Mouse (Mus musculus): ENCODE data around the gene Prtg. TPM values are rescaled to one million over a fixed set of nuclear protein-coding genes. Genes with fewer than 3 reads are reported as not detected.

Prtg gene
- polyA plus RNA-seq, 1 experiment from 2014 or later, result 2.3 TPM

DNA sequence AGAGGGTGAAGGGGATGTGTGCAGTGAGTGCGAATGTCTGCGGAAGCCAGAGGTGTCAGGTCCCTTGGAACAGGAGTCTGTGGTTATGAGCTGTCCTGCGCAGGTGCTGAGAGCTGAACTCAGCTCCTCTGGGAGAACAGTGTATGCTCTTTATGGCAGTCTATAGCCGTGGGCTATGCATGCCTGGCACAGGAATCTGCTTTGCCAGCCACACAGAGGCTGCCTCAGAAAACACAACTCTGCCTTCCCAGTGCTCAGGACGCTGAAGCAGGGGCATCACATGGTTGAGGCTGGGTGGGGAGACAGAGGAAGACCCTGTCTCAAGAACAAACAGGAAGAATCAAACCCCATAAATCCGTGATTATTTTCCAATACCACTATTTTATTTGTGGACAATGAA lies 60.8 kb downstream of the Prtg start:
- H3K4me1 ChIP-seq, result peaks cover 19% of the 10 kb centered on the region
- no peak overlapping the region for H3K9ac ChIP-seq (replicated peaks)
- ATAC-seq (ENCODE audit: low FRiP score, low read depth), result no peak
- no peak overlapping the region for H3K27ac ChIP-seq (replicated peaks)
- 90% methylated on average over 6 of the region's 6 CpGs for WGBS
- no peaks in the 10 kb centered on the region for H3K9me3 ChIP-seq
- no peaks in the 10 kb centered on the region for H3K27me3 ChIP-seq
- H3K4me3 ChIP-seq, result no peak overlapping the region
- H3K36me3 ChIP-seq, result no peaks in the 10 kb centered on the region
- no peak overlapping the region for H3K4me2 ChIP-seq (replicated peaks)

DNA sequence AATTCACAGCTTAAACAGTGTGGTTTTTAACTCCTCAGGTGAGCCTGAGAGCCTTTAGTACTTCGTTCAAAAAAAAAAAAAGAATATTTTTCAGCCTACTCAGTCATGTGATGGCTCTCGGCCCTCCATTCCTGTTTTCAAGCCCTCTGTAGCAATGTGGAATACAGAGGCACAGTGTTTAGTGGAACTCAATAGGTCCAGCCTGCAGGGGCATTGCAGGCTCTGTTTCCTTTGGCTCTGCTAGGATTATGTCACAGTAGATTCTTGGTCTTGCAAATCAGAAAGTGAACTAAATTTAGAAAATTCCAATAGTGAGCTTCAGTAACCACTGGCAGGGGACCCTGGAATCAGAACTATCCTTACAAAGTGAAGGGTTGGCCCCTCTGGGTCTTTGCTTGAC lies 62.1 kb downstream of the Prtg start:
- Histone ChIP-seq H3K9me3 (no peaks in the 10 kb centered on the region), H3K4me3 (no peak overlapping the region), H3K36me3 (no peaks in the 10 kb centered on the region), H3K27me3 (no peaks in the 10 kb centered on the region), H3K27ac (replicated peaks) (no peak overlapping the region), H3K4me2 (replicated peaks) (no peak overlapping the region), H3K4me1 (peaks cover 19% of the 10 kb centered on the region), H3K9ac (replicated peaks) (no peak overlapping the region)
- no peak for ATAC-seq (ENCODE audit: low FRiP score, low read depth)
- 78% methylated on average over 2 of the region's 2 CpGs for whole genome bisulfite sequencing

DNA sequence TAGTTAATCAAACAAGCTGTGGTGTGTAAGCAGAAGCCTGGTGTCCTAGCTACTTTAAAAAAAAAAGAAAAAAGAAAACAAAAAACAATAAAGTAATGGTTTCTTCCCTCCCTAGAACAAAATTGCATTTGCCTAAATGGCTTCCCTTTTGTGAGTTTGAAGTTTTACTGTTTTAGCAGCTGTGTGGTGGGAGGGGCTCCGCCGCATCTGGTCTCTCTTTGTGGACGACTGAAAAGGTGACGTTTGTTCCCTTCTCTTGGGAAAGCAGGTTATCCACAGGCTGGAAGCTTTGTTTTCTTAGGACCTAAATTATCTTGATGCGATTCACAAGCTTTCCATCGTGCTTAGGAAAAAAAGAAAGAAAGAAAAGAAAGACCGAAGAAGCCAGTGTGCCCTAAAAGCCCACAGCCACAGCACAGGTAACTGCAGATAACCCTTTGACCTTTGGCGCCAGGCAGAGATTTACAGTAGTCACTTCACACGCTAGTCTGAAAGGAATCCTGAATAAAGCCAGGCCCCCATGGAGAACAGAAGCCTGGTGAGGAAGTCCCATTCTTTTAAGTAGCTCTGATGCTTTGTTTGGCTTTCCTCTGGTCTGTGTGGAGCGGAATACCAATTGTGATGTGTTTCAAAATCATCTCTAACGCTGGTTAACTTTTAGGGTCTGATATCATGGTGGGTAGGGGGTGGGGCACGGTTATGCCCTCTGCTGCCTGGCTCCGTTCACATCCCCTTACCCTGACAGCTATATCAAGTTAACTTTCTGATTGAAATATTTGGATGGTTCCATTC lies 65.0 kb downstream of the Prtg start:
- Histone ChIP-seq H3K4me2 (replicated peaks) (peak overlapping the region; percentile 2; the same call in 1 of the 2 replicates), H3K9me3 (no peaks in the 10 kb centered on the region), H3K9ac (replicated peaks) (no peak overlapping the region), H3K4me3 (no peak overlapping the region), H3K36me3 (no peaks in the 10 kb centered on the region), H3K27me3 (no peaks in the 10 kb centered on the region), H3K27ac (replicated peaks) (peak overlapping the region; percentile 3; the same call in 1 of the 2 replicates), H3K4me1 (peaks cover 15% of the 10 kb centered on the region)
- no peak for ATAC-seq (ENCODE audit: low FRiP score, low read depth)
- WGBS, result 14% methylated on average over 13 of the region's 13 CpGs

DNA sequence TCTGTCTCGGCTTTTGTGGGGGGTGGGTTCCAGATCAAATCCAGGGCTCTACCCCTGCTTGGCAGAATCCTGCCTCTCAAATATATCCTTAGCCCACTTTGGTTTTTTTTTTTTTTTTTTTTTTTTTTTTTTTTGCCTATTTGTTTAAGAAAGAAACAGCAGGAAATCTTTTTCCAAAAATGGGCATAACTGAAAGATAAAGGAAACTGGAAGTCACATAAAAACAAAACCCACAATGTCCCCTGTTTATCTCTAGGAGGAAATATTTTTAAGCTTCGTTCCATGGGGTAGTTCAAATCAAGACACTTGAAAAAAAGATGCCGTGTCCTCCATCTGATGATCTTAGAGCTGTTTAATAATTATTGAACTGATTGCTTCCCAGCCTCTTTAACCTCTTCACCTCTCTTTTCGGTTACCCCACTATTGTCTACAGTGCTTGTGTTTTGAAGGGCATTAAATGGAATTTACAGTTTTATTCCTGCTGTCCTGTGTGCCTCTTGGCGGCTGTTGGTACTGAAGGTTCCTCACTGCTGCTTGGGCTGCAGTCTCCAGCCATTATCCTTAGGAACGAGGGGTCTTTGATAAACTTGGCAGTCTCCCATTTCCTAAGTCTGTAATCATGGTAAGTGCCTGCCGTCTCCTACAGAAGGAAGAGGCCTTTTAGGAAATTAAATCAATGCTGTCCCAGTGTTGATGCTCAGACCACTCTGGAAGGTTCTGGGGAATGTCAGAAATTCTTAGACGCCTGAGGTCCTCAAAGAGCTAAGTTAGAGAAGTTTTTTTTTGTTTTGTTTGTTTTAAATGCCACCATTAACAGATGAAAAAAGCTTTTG lies 65.8 kb downstream of the Prtg start:
- peaks cover 15% of the 10 kb centered on the region for H3K4me1 ChIP-seq
- no peak overlapping the region for H3K4me3 ChIP-seq
- no peak overlapping the region for H3K9ac ChIP-seq (replicated peaks)
- H3K36me3 ChIP-seq, result no peaks in the 10 kb centered on the region
- 34% methylated on average over 8 of the region's 8 CpGs for WGBS
- H3K27ac ChIP-seq (replicated peaks), result peak overlapping the region; percentile 3; the same call in 1 of the 2 replicates
- no peaks in the 10 kb centered on the region for H3K9me3 ChIP-seq
- no peaks in the 10 kb centered on the region for H3K27me3 ChIP-seq
- no peak; the same call in 1 of the 2 replicates for ATAC-seq (ENCODE audit: low FRiP score, low read depth)
- H3K4me2 ChIP-seq (replicated peaks), result no peak overlapping the region

DNA sequence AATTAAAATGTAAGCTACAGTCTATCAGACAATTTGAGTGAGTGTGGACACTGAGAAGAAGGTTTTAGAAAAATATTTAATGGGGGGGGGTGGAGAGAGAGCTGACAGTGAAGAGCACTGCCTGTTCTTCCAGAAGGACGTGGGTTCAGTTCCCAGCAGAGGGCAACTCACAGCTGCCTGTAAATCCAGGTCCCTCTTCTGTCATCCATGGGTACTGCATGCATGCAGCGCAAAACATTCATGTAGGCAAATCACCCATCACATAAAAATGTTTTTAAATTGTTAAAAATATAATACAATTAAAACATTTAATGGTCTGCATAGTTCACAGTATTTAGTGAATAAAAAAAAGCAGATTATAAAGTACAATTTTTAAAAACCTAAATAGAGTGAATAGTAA lies 69.2 kb downstream of the Prtg start:
- ATAC-seq (ENCODE audit: low FRiP score, low read depth), result no peak
- H3K27me3 ChIP-seq, result no peaks in the 10 kb centered on the region
- H3K27ac ChIP-seq (replicated peaks), result no peak overlapping the region
- H3K4me2 ChIP-seq (replicated peaks), result no peak overlapping the region
- H3K36me3 ChIP-seq, result no peaks in the 10 kb centered on the region
- no peak overlapping the region for H3K4me3 ChIP-seq
- H3K9me3 ChIP-seq, result no peaks in the 10 kb centered on the region
- no peak overlapping the region for H3K9ac ChIP-seq (replicated peaks)
- H3K4me1 ChIP-seq, result peaks cover 45% of the 10 kb centered on the region
- 93% methylated on average over 2 of the region's 2 CpGs for WGBS

DNA sequence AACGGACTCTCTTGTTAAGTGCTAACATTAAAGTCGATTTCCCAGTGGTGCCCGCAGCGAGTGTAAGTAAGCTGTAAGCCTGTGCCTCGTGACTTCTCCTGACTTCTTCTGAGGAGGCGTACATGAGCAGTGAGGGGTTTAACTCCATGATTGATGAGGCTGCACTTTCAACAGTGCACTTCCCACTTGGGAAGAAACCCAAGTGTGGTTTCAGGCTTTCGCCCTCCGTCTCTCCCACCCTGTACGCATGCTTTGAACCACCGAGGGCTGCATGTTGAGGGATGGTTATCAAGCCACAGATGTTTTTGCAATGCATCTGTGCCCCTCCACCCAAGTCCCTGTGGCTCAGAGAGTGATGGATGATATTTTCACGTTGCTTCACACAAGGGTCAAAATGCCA lies 71.2 kb downstream of the Prtg start:
- Histone ChIP-seq H3K4me2 (replicated peaks) (no peak overlapping the region), H3K9me3 (no peaks in the 10 kb centered on the region), H3K27me3 (no peaks in the 10 kb centered on the region), H3K4me3 (no peak overlapping the region), H3K36me3 (no peaks in the 10 kb centered on the region), H3K27ac (replicated peaks) (no peak overlapping the region), H3K4me1 (peaks cover 39% of the 10 kb centered on the region), H3K9ac (replicated peaks) (0 out of 2 replicates have a peak overlapping the region, but pooled peaks have one; percentile 20)
- WGBS, result 38% methylated on average over 11 of the region's 11 CpGs
- ATAC-seq (ENCODE audit: low FRiP score, low read depth), result no peak

DNA sequence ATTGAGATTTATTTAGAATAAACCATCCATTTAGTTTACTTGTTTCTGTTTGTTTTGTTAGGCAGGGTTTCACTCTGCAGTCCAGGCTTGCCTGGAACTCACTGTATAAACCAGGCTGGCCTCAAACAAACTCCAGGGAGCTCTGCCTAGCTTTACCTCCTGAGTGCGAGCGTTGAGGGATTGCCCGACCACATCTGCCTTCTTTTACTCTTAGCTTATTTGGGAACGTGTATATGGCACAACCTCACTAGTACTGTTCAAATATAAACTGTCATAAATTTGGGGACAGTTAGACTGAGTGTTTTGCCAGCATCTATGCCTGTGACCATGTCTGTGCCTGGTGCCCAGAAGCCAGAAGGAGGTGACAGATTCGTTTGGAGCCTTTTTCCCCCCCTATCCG lies 72.0 kb downstream of the Prtg start:
- peaks cover 43% of the 10 kb centered on the region for H3K4me1 ChIP-seq
- no peaks in the 10 kb centered on the region for H3K36me3 ChIP-seq
- H3K9ac ChIP-seq (replicated peaks), result no peak overlapping the region
- WGBS, result 38% methylated on average over 6 of the region's 6 CpGs
- H3K27me3 ChIP-seq, result no peaks in the 10 kb centered on the region
- H3K27ac ChIP-seq (replicated peaks), result no peak overlapping the region
- H3K4me2 ChIP-seq (replicated peaks), result no peak overlapping the region
- ATAC-seq (ENCODE audit: low FRiP score, low read depth), result no peak
- H3K4me3 ChIP-seq, result no peak overlapping the region
- H3K9me3 ChIP-seq, result no peaks in the 10 kb centered on the region

DNA sequence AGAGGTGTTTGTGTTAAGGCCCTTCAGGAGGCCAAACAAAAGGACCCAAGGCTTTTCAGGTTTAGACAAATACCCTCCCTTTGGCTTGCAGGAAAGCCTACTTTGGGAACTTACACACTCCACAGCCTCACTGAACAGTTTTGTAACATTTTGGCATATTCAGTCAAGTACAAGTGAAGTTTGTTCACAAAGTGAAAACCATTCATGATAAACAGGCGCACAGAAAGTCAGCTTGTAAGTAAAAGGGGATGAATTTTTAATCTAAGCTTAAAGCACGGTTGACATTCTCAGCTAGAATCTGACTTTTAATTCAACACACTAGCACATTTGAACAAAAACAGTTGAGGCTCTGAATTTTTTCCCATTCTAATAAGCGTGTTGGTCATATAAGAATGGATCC lies 72.9 kb downstream of the Prtg start:
- Histone ChIP-seq H3K4me1 (peaks cover 43% of the 10 kb centered on the region), H3K4me2 (replicated peaks) (no peak overlapping the region), H3K27ac (replicated peaks) (no peak overlapping the region), H3K27me3 (no peaks in the 10 kb centered on the region), H3K9ac (replicated peaks) (no peak overlapping the region), H3K9me3 (no peaks in the 10 kb centered on the region), H3K36me3 (no peaks in the 10 kb centered on the region), H3K4me3 (no peak overlapping the region)
- 26% methylated on average over 3 of the region's 3 CpGs for WGBS
- no peak for ATAC-seq (ENCODE audit: low FRiP score, low read depth)

DNA sequence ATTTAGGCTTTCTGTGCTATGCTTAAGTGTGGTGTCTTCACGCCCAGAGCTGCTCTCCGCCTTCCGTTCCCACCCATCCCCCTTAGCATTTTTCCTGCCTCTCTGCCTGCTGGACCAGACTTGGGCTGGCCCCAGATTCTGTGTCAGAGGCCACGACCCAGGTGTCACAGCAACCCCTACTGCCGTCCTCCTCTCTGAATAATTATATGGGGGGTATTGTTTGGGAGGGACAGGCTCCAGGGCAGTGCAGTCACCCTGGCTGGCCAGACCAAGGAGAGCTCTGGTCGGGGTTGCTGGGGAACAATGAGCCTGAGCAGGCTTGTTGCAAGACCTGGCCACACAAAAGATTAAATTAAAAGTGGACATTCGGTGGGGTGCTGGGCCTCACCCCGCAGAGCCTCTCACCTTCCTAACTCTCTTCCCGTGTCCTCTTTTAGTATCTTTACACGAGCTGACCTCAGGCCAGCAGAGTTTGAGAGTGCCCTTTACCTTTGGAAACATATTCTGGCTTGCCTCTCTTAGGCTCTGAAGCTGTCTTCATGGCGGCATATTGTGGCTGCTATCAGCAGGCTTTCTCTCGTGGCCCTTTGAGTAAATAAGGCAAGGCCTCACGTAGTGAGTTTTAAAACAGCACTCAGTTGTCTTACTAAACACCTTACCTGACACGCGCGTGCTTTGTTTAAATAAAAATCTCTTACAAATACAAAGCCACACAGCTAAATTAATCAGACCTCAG lies 73.7 kb downstream of the Prtg start:
- H3K4me3 ChIP-seq, result no peak overlapping the region
- peak overlapping the region; percentile 70 for H3K27ac ChIP-seq (replicated peaks)
- ATAC-seq (ENCODE audit: low FRiP score, low read depth), result peak; percentile 55; the same call in 1 of the 2 replicates
- H3K36me3 ChIP-seq, result no peaks in the 10 kb centered on the region
- H3K4me1 ChIP-seq, result peaks cover 43% of the 10 kb centered on the region
- H3K9me3 ChIP-seq, result no peaks in the 10 kb centered on the region
- WGBS, result 11% methylated on average over 16 of the region's 16 CpGs
- peak overlapping the region; percentile 44; the same call in 1 of the 2 replicates for H3K9ac ChIP-seq (replicated peaks)
- H3K4me2 ChIP-seq (replicated peaks), result no peak overlapping the region; the same call in 1 of the 2 replicates
- no peaks in the 10 kb centered on the region for H3K27me3 ChIP-seq

DNA sequence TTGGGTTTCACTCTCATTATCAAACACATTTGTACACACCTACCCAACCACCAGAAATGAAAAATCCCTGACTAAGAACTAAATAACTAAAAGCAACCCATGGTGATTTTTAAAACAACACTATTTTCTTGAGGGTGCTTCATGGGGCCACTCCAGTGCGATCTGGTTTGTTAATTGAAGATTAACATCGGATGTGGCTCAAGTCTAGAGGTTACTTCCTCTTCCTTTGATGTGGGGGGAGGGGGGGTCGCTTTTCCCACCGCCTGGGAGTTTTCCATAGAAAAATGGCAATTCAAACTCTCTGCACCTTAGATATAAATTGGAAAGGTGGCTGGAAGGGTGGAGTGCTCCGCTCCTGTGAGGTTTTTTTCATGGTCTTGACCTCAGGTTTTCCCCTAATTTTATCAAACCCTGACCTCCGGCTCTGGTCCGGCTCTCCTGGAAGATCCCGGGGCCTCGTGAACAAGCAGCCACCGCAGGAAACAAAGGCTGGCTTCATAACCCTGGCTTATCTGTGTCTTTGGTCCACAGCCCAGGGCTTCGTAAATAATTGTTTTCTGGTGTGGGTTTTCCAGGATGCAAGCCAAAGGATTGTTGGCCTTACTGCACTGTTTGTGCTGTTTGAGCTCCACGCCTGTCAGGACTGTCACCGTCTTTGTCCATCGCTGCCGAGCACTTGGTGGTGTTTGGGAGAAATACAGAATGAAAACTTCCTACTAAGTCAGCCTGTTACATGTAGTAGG lies 74.5 kb downstream of the Prtg start:
- H3K4me1 ChIP-seq, result peaks cover 43% of the 10 kb centered on the region
- H3K27ac ChIP-seq (replicated peaks), result peak overlapping the region; percentile 70
- H3K9ac ChIP-seq (replicated peaks), result 0 out of 2 replicates have a peak overlapping the region, but pooled peaks have one; percentile 24

DNA sequence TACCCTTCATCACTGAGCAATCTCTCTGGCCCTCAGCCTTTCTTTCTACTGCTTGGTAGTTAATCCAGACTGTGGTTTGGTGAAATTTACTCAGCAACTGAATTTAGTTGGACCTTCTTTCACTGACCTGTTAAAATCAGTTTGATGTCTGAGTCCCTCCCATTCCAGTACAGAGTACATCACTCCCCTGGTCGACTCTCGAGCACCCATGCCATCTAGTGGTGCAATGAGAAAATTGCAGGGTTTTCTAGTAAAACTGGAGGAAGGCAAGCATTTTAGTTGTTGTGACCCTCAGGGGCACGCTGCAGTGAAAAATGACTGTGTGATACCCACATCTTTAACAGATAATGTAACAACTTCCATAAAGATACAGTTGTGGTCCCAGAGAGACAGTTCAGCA lies 77.3 kb downstream of the Prtg start:
- no peak overlapping the region for H3K4me2 ChIP-seq (replicated peaks)

More for the DNA sequence above, 74.5 kb downstream of the Prtg start:
- Histone ChIP-seq H3K27me3 (no peaks in the 10 kb centered on the region), H3K9me3 (no peaks in the 10 kb centered on the region), H3K36me3 (no peaks in the 10 kb centered on the region), H3K4me2 (replicated peaks) (peak overlapping the region; percentile 30), H3K4me3 (no peak overlapping the region)
- no peak for ATAC-seq (ENCODE audit: low FRiP score, low read depth)
- 6% methylated on average over 15 of the region's 15 CpGs for WGBS

More for the DNA sequence above, 77.3 kb downstream of the Prtg start:
- no peak overlapping the region for H3K4me3 ChIP-seq
- no peak overlapping the region for H3K9ac ChIP-seq (replicated peaks)
- H3K4me1 ChIP-seq, result peaks cover 32% of the 10 kb centered on the region
- H3K27me3 ChIP-seq, result no peaks in the 10 kb centered on the region
- no peaks in the 10 kb centered on the region for H3K36me3 ChIP-seq
- H3K27ac ChIP-seq (replicated peaks), result no peak overlapping the region
- 0 out of 2 replicates have a peak, but pooled peaks have one; percentile 55 for ATAC-seq (ENCODE audit: low FRiP score, low read depth)
- no peaks in the 10 kb centered on the region for H3K9me3 ChIP-seq
- 12% methylated on average over 3 of the region's 3 CpGs for WGBS
